Mouse (Mus musculus): Measurements from ENCODE around the gene Tepsin. TPM values are rescaled to one million over a fixed set of nuclear protein-coding genes. Genes with fewer than 3 reads are reported as not detected.

Tepsin gene
- polyA plus RNA-seq (2015; fragmentation: Nextera tagmentation; extraction: Ambion mirVana), result 15.5 and 19.3 TPM in 2 replicates

DNA sequence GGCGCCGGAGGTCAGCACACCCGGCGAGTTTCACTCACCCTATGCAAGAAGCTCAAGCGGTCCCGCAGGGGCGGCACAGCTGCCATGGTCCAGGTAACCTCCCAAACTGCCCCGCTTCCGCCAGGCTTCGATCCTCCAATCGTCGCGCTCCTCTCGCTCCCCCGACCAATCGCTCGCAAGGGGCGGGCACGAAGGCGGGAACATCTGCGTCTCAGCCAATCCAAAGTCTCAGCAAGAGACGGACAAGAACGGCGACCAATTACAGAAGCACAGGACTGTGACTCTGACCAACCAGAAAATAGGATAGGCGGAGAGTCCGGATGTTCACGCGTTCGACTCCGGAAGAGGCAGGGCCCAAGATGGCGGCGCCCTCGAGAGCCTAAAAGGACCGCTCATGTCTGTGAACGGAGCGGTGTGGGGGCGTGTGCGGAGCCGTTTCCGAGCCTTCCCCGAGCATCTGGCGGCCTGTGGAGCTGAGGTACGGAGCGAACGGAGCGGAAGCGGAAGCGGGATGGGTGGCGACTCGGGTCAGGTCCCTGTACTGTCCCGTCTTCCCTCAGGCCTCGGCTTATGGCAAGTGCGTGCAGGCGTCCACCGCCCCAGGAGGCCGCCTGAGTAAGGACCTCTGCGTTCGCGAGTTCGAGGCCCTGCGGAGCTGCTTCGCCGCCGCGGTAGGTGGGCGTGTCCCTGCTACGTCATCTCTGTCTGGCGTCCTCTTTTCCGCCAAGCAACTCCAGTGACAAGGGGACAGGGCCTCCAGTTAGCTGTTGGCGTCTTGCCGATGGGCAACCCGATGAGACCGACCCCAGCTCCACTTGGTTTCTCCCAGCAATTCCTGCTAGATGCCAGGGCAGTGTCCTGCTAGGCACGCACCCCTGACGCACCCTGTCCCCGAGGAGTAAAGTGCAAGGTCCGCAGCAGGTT is at the start of gene Tepsin, which contains the start of gene Ndufaf8:
Tepsin (minus strand) TSS at position 144 of the 924 bp plus-strand sequence.
Ndufaf8 (plus strand) TSS at position 341 of the 924 bp plus-strand sequence.

DNA sequence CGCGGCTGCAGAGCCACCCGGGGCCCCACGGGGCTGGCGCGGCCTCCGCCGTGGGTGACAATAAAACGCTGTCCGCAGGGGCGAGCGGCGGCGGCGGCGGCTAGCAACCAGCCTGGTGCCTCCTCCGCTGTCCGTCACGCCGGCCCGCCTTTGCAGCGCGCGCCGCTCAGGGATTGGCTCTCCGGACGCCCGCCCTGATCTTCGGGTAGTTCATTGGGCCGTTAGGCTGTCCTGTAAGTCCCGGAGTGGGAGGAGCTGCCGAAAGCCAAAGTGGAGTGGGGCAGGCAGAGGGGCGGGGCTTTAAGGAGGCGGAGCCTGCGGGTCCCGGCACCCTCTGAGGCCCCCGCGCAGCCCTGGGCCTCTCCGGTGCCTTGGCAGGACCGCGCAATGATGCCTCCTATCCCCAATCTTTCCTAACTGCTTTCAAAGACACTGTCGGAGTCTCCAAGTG is 11.8 kb downstream of the Tepsin start, which contains the start of gene Cep131:
Cep131 (minus strand) TSS at position 126 of the 451 bp plus-strand sequence.

DNA sequence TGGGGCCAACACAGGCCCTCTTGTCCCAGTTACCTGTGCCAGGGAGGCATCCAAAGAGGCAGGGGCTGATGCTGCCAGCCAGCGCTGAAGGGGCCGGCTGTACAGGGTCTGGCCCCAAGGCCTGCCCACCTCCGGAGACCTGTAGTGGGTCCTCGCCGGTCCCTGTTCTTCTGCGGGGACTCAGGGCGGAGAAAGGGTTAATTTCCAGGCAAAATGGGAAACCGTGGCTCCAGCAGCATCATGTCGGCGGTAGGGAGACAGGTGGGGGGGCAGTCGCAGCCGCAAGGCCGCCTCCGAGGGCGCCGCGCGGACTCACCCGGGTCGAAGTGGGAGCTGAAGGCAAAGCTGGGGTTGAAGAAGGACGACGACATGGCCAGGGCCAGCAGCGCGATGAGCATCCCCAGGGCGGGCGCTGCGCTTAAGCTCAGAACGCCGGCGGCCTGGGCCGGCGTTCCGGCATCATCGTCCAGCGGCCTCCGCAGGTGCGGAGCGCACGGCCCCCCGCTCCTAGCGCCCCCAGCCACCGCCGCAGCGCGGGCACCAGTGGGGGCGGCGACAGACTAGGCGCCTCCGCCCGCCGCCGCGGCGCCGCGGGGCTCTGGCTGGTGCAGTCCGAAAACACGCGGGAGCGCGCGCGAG is 51.9 kb downstream of the Tepsin start, which contains the start of gene Aatk:
Aatk (minus strand) TSS at position 615 of the 639 bp plus-strand sequence.

Small RNA genes lying within 50 kb of the gene (microRNA-seq; reads per million reads assigned to microRNA genes)
- not detected for gene Gm25948

Other genes starting within 250 kb of the Tepsin start
- gene Chmp6, start 185.3 kb downstream of the Tepsin start, polyA plus RNA-seq (2015; fragmentation: Nextera tagmentation; extraction: Ambion mirVana), result 104 and 109 TPM in 2 replicates
- gene Baiap2, start 156.0 kb downstream of the Tepsin start, polyA plus RNA-seq (2015; fragmentation: Nextera tagmentation; extraction: Ambion mirVana), result 22.6 and 23.2 TPM in 2 replicates
- gene Aatk, start 51.6 kb downstream of the Tepsin start, polyA plus RNA-seq (2015; fragmentation: Nextera tagmentation; extraction: Ambion mirVana), result 44.4 and 49.1 TPM in 2 replicates
- 22.2 and 28.2 TPM in 2 replicates for gene Cep131, start 11.9 kb downstream of the Tepsin start, polyA plus RNA-seq (2015; fragmentation: Nextera tagmentation; extraction: Ambion mirVana)
- 67.3 and 68.6 TPM in 2 replicates for gene Ndufaf8, start 197 bp upstream of the Tepsin start, polyA plus RNA-seq (2015; fragmentation: Nextera tagmentation; extraction: Ambion mirVana)
- 76.3 and 87.9 TPM in 2 replicates for gene Slc38a10, start 52.6 kb upstream of the Tepsin start, polyA plus RNA-seq (2015; fragmentation: Nextera tagmentation; extraction: Ambion mirVana)
- 8.4 and 8.5 TPM in 2 replicates for gene Bahcc1, start 134.2 kb upstream of the Tepsin start, polyA plus RNA-seq (2015; fragmentation: Nextera tagmentation; extraction: Ambion mirVana)
- gene Actg1, start 249.8 kb upstream of the Tepsin start, polyA plus RNA-seq (2015; fragmentation: Nextera tagmentation; extraction: Ambion mirVana), result 3,213 and 3,438 TPM in 2 replicates

All from neural tube, postnatal 0 days (tissue).